Comparison of ENCODE assay signal across 11 mouse cellular contexts in the genomic region with DNA sequence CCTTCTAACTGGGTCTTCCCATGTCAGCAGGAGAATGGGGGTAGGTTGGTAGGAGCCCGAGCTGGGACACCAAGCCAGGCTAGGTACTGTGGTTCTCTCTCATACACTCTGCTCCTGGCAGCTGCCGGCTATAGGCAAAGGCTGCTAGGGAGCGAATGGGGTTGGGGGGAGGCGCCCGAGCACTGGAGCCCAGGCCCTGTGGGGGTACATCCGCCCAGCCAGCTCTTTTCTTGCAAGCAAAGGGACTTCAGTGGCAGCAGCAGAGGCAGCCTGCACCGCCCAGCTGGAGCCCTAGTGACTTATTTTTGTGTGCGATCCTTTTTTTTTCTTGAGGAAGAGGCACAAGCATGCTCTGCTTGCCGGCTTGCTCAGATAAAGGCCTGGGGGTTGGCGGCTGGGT. TPM values are rescaled to one million over a fixed set of nuclear protein-coding genes. Genes with fewer than 3 reads are reported as not detected.
DNase-seq lines count a peak whose midpoint lies in the region; ATAC-seq and TF ChIP-seq lines count a peak whose summit lies in the region.
"Had no signal": no experiment of that assay in that cellular context is flagged by ENCODE, and none has a peak within 500 bp of the region (broad histone marks: within the 10 kb centered on the region; RNA-seq: fewer than 3 reads in every experiment).

No protein-coding gene starts in this region.

- ATAC-seq in forebrain, postnatal 0 days: no peak; the same call in 1 of the 2 replicates
- ATAC-seq in midbrain, postnatal 0 days (ENCODE audit: low FRiP score): no peak
- ATAC-seq: Patski had no signal

- 19% methylated on average over 10 of the region's 10 CpGs for WGBS in heart, embryonic 10.5 days
- 12% methylated on average over 10 of the region's 10 CpGs for WGBS in forebrain, postnatal 0 days
- WGBS in midbrain, postnatal 0 days: 5% methylated on average over 10 of the region's 10 CpGs

- no peaks in the 10 kb centered on the region for H3K36me3 ChIP-seq in heart, embryonic 10.5 days
- H3K36me3 ChIP-seq in forebrain, postnatal 0 days (ENCODE audit: insufficient read depth): no peaks in the 10 kb centered on the region
- no peaks in the 10 kb centered on the region for H3K36me3 ChIP-seq in midbrain, postnatal 0 days (ENCODE audit: insufficient read depth, low read length)
- H3K36me3 ChIP-seq: stomach, embryonic 15.5 days had no signal

- no peak for TF ChIP-seq CTCF in forebrain, postnatal 0 days (IDR thresholded peaks at IDR 0.05; ENCODE audit: low read depth)
- TF ChIP-seq CTCF in midbrain, postnatal 0 days (IDR thresholded peaks at IDR 0.05): no peak

- H3K4me2 ChIP-seq in forebrain, postnatal 0 days (ENCODE audit: low read depth): peak overlapping the region; percentile 88
- peak overlapping the region; percentile 89 for H3K4me2 ChIP-seq in midbrain, postnatal 0 days (ENCODE audit: low read depth, low read length, poor library complexity, severe bottlenecking)

- H3K27me3 ChIP-seq in heart, embryonic 10.5 days (ENCODE audit: insufficient read depth, poor library complexity, severe bottlenecking): peaks cover 79% of the 10 kb centered on the region
- peaks cover 4% of the 10 kb centered on the region; the same call in 1 of the 2 replicates for H3K27me3 ChIP-seq in forebrain, postnatal 0 days (ENCODE audit: insufficient read depth, low read length)
- H3K27me3 ChIP-seq in midbrain, postnatal 0 days (ENCODE audit: insufficient read depth, low read length): no peaks in the 10 kb centered on the region

- no peaks in the 10 kb centered on the region for H3K9me3 ChIP-seq in heart, embryonic 10.5 days
- no peaks in the 10 kb centered on the region for H3K9me3 ChIP-seq in forebrain, postnatal 0 days (ENCODE audit: low read length)
- H3K9me3 ChIP-seq in midbrain, postnatal 0 days (ENCODE audit: low read length): no peaks in the 10 kb centered on the region
- H3K9me3 ChIP-seq: stomach, embryonic 15.5 days had no signal

- no peak overlapping the region for H3K27ac ChIP-seq in heart, embryonic 10.5 days
- H3K27ac ChIP-seq in forebrain, postnatal 0 days (ENCODE audit: low read depth, low read length): no peak overlapping the region
- no peak overlapping the region for H3K27ac ChIP-seq in midbrain, postnatal 0 days (ENCODE audit: low read depth, low read length)
- H3K27ac ChIP-seq: stomach, embryonic 15.5 days had no signal

- H3K4me3 ChIP-seq in heart, embryonic 10.5 days: peak overlapping the region; percentile 23
- H3K4me3 ChIP-seq in forebrain, postnatal 0 days (ENCODE audit: low read depth, low read length): peak overlapping the region; percentile 61
- peak overlapping the region; percentile 67 for H3K4me3 ChIP-seq in midbrain, postnatal 0 days (ENCODE audit: low read depth, low read length)

- DNase-seq in heart, embryonic 10.5 days (ENCODE audit: low spot score): no peak
- no peak for DNase-seq in heart, adult 18-20 months
- DNase-seq in cerebellum, postnatal 10 days: peak; percentile 60 to 71
- DNase-seq in forebrain, postnatal 0 days: no peak
- DNase-seq in midbrain, postnatal 0 days (ENCODE audit: low spot score): peak; percentile 55
- no peak for DNase-seq in adrenal gland, postnatal 4 days (ENCODE audit: low spot score in 2 of 2)
- DNase-seq in embryo, embryonic 10 days (ENCODE audit: low spot score): no peak
- DNase-seq in frontal cortex, postnatal 25 days (ENCODE audit: low spot score in 2 of 2): no peak
- DNase-seq: kidney, postnatal 4 days had no signal

- peak overlapping the region; percentile 35; the same call in 1 of the 2 replicates for H3K9ac ChIP-seq in forebrain, postnatal 0 days
- peak overlapping the region; percentile 54; the same call in 1 of the 2 replicates for H3K9ac ChIP-seq in midbrain, postnatal 0 days (replicated peaks; ENCODE audit: low read length, poor library complexity, severe bottlenecking)
- H3K9ac ChIP-seq: stomach, embryonic 15.5 days had no signal

- peaks cover 56% of the 10 kb centered on the region for H3K4me1 ChIP-seq in heart, embryonic 10.5 days
- H3K4me1 ChIP-seq in forebrain, postnatal 0 days (ENCODE audit: insufficient read depth): peaks cover 22% of the 10 kb centered on the region; the same call in 1 of the 2 replicates
- peaks cover 19% of the 10 kb centered on the region; the same call in 1 of the 2 replicates for H3K4me1 ChIP-seq in midbrain, postnatal 0 days (ENCODE audit: insufficient read depth, low read length)

RNA-seq across cellular contexts. Expression of gene Nav2, which starts 51.6 kb away (rescaled TPM):
- 23.3 and 27.7 TPM in 2 replicates for polyA plus RNA-seq in heart, embryonic 10.5 days (2016; fragmentation: Nextera tagmentation; extraction: Ambion mirVana)
- 10 to 100 TPM; 35.5 to 45.2 TPM for total RNA-seq in heart, adult 18-20 months (2021)
- 44.0 and 46.9 TPM in 2 replicates for total RNA-seq in forebrain, postnatal 0 days (2014; rRNA removed)
- 8.5 and 16.3 TPM in 2 replicates for polyA plus RNA-seq in forebrain, postnatal 0 days (2015; fragmentation: Nextera tagmentation; extraction: Ambion mirVana)
- 53.8 and 67.5 TPM in 2 replicates for total RNA-seq in midbrain, postnatal 0 days (2014; rRNA removed)
- 12.4 and 18.3 TPM in 2 replicates for polyA plus RNA-seq in midbrain, postnatal 0 days (2015; fragmentation: Nextera tagmentation; extraction: Ambion mirVana)
- 10 to 100 TPM; 26.8 to 35.3 TPM for total RNA-seq in adrenal gland, postnatal 4 days (2021)

Comparison
In these comparisons a context has a peak if more than half of its experiments do, and no peak if none do; other contexts are left out.
1. DNase-seq: peak in cerebellum, postnatal 10 days (2 of 2) and midbrain, postnatal 0 days (single experiment); none in heart, embryonic 10.5 days (single experiment), heart, adult 18-20 months (0 of 2), forebrain, postnatal 0 days (single experiment), adrenal gland, postnatal 4 days (0 of 2), embryo, embryonic 10 days (single experiment) and frontal cortex, postnatal 25 days (0 of 2).
2. Peak in every context shown above with its lines, with median percentiles within 50 percentile points of each other: H3K4me3 ChIP-seq.